Mouse (Mus musculus): Measurements from ENCODE around the gene Slc7a6os.

Gene Slc7a6os

GRCm38 (mm10) chr8:106177594-106177993 lies 33.1 kb downstream of the Slc7a6os start:
- DNase-seq (ENCODE audit: low spot score): no peak

DNA sequence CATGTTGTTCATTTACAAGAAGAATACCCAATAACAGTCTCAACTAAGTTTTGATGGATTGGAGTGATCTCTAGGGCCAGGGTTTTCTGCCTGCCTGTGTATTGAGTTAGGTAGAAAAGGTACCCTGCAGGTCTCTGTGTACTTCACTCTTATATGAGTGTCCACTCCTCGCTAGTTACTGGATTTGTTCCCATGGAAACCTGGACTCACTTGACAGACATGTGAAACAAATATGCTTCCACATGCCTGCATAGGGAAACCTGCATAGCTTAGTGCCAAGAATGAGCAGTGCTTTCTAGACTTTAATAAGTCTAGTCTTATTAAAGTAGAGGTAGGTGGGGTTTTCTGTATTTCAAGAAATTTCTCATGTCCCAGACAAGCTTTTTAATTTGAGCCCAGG lies 33.8 kb downstream of the Slc7a6os start:
- DNase-seq (ENCODE audit: low spot score): no peak

GRCm38 (mm10) chr8:106173566-106173965 lies 37.2 kb downstream of the Slc7a6os start:
- no peak for DNase-seq (ENCODE audit: low spot score)

GRCm38 (mm10) chr8:106169934-106170480 lies 40.7 kb downstream of the Slc7a6os start:
- no peak for DNase-seq (ENCODE audit: low spot score)

- DNase-seq (ENCODE audit: low spot score): peak; percentile 46
These were observed 41.5 kb downstream of the Slc7a6os start for GRCm38 (mm10) chr8:106169017-106169933.

DNA sequence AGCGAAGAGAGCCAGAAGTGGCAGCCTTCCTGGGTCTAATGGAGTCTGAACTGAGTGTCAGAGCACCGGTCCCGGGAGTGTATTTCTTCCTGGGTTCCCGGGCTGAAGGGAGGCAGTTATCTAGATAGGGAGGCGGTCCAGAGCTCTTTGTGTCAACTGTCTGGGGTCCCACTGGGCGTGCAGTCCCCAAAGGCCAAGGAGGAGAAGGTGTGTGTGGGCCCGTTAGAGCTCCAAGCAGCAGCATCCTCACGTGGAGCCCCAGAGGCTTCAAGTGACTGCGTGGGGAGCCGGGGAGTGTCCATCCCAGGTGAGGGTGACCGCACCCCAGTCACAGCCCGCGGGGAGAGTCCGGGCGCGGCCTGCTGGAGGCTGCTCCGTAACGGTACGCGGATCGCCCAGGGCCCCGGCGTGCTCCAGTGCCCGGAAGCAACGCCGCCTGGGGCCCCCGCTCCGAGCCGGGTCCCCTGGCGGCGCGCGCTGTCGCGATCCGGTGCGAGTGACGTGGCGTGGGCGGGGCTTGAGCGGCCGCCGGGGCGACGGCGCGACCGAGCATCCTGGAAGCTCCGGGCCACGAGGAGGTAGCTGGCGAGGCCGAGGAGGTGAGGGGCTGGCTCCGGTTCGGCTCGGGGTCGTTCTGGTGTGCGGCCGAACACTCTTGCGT lies 42.2 kb downstream of the Slc7a6os start, which contains the start of gene Slc7a6:
Gene Slc7a6, plus strand, starts transcription at position 502 of the 661 bp plus-strand sequence.
- DNase-seq (ENCODE audit: low spot score): peak; percentile 86

DNA sequence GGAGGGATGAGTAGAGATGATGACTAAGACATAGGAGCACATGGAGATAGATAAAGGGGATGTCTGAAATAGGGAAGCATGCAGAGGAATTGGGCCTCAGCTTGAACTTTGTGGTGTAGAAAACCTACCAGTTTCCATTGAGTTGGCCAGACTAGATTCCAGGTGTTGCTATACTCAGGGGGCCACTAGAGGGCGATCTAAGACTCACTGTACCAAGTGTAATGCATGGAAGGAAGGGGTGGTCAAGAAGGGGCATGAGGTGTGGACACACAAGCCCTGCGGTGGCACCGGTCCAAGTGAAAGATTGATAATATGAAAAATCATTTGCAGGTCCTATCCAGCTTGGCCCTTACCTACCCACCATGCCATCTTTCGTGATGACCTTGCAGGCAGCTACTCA lies 45.3 kb downstream of the Slc7a6os start:
- DNase-seq (ENCODE audit: low spot score): peak; percentile 58

- no peak for DNase-seq (ENCODE audit: low spot score)
These were observed 47.5 kb downstream of the Slc7a6os start for GRCm38 (mm10) chr8:106163251-106163650.

DNA sequence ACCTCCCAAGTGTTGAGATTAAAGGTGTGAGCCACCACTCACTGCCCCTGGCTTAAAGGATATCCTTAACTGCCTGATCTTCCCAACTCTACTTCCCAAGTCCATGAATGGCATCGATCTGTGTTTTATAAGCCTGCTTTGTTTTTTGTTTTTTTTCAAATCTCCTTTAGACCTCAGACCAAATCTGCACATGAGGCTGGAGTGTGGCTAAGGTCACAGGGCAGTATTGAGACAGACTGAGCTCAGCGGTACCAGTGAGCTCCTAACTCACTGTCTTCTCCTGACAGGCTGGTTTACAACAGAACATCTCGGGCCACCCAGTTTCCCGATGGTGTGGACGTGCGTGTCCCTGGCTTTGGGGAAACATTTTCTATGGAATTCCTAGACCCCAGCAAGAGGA lies 50.9 kb downstream of the Slc7a6os start:
- DNase-seq (ENCODE audit: low spot score): no peak

- no peak for DNase-seq (ENCODE audit: low spot score)
These were observed 52.4 kb downstream of the Slc7a6os start for GRCm38 (mm10) chr8:106158381-106158780.

GRCm38 (mm10) chr8:106157419-106157818 lies 53.3 kb downstream of the Slc7a6os start:
- DNase-seq (ENCODE audit: low spot score): no peak

DNA sequence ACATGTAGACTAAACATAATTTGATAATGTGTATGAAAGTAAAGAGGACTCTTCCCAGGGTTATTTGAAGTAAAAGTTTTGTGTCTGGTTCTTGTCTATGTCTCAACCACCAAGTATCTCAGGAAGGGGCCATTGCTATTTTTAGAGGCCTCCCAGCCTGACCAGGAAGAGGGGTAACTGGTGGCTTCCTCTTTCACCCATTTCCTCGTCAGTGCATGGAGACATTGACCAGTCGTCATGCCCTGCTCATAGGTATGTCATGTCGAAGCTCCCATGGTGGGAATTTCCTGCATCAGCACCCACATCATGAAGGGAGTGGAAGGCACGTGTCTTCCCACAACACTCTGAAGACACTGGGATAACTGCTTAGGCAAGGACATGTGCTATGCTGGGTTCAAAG lies 57.9 kb downstream of the Slc7a6os start:
- no peak for DNase-seq (ENCODE audit: low spot score)

GRCm38 (mm10) chr8:106151041-106151440 lies 59.7 kb downstream of the Slc7a6os start:
- no peak for DNase-seq (ENCODE audit: low spot score)

Data from ovary, postnatal 36 days (tissue).